Mouse (Mus musculus) midbrain, embryonic 11.5 days (tissue): ENCODE measurements around the gene Tshz3. TPM values are rescaled to one million over a fixed set of nuclear protein-coding genes. Genes with fewer than 3 reads are reported as not detected.

Source experiments
- ATAC-seq: fragments of 200-750 bp; cut with Nextera tagmentation; 2 replicates; pipeline ENCODE4 v1.8.0; 2017; ENCODE audit warnings: moderate TSS enrichment, moderate library complexity; ENCODE audit not compliant: low FRiP score
- DNase-seq: peaks from one replicate; pipeline ENCODE4 v3.0.0; 2015; ENCODE audit warnings: low spot score; ENCODE audit errors: missing footprints
- H3K27ac ChIP-seq: fragments of 300-500 bp; sonication (generic); 2 replicates; pipeline ENCODE4 v1.5.1; 2014; ENCODE audit warnings: low read depth, low read length
- H3K27me3 ChIP-seq: fragments of 300-500 bp; sonication (generic); 2 replicates; pipeline ENCODE4 v1.6.1; 2014; ENCODE audit warnings: mild to moderate bottlenecking, low read length, moderate library complexity, mixed read lengths; ENCODE audit not compliant: control insufficient read depth, insufficient read depth
- H3K36me3 ChIP-seq: fragments of 300-500 bp; sonication (generic); 2 replicates; pipeline ENCODE4 v1.6.1; 2014; ENCODE audit warnings: mild to moderate bottlenecking, low read length, moderate library complexity, mixed read lengths; ENCODE audit not compliant: control insufficient read depth, insufficient read depth
- H3K4me1 ChIP-seq: fragments of 300-500 bp; sonication (generic); 2 replicates; pipeline ENCODE4 v1.6.1; 2014; ENCODE audit warnings: low read length; ENCODE audit not compliant: control insufficient read depth, insufficient read depth
- H3K4me2 ChIP-seq: fragments of 300-500 bp; sonication (generic); 2 replicates; pipeline ENCODE4 v1.6.1; 2014; ENCODE audit warnings: mild to moderate bottlenecking, moderate library complexity
- H3K4me3 ChIP-seq: fragments of 300-500 bp; sonication (generic); 2 replicates; pipeline ENCODE4 v1.5.1; 2014; ENCODE audit warnings: low read depth, low read length
- H3K9ac ChIP-seq: fragments of 300-500 bp; sonication (generic); 2 replicates; pipeline ENCODE4 v1.6.1; 2014; ENCODE audit warnings: low read length
- H3K9me3 ChIP-seq: fragments of 300-500 bp; sonication (generic); 2 replicates; pipeline ENCODE4 v1.6.1; 2016; ENCODE audit warnings: low read length; ENCODE audit not compliant: control insufficient read depth
- WGBS: fragments of 180-500 bp; shearing (Covaris S2); extraction: QIAGEN DNeasy Blood & Tissue Kit; methylation state at CpG from one replicate; pipeline ENCODE4 v1.1.7; 2014; 5-methylcytosine and 5-hydroxymethylcytosine counted together
- polyA plus RNA-seq: library from polyadenylated mRNA; unstranded; fragments of >200 nt; fragmentation: Nextera tagmentation; extraction: Ambion mirVana; gene quantifications from 2 replicates; pipeline ENCODE4 v1.2.1, GENCODE M21; 2014

Tshz3 gene
- polyA plus RNA-seq, 1 experiment from 2014 or later = 4.1 TPM

DNA sequence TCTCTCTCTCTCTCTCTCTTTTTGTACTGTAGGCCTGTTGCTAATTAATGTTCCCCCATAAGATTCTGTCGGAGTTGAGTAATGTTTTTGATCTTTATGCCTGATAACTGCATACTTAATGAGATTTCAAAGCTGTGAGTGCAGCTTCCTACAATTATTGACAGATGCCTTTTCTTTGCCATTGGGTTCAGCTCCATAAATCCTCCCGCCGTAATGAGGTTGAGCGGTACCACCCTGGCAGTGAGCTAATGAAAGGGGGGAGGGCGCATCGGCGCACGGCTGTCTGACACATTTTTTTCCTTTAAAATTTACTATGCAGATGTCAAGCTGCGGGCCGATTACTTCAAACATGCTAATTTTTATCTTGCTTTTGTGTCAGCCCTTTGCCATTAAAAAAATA is 9.3 kb downstream of the Tshz3 start:
- WGBS = 35% methylated on average over 10 of the region's 10 CpGs

DNA sequence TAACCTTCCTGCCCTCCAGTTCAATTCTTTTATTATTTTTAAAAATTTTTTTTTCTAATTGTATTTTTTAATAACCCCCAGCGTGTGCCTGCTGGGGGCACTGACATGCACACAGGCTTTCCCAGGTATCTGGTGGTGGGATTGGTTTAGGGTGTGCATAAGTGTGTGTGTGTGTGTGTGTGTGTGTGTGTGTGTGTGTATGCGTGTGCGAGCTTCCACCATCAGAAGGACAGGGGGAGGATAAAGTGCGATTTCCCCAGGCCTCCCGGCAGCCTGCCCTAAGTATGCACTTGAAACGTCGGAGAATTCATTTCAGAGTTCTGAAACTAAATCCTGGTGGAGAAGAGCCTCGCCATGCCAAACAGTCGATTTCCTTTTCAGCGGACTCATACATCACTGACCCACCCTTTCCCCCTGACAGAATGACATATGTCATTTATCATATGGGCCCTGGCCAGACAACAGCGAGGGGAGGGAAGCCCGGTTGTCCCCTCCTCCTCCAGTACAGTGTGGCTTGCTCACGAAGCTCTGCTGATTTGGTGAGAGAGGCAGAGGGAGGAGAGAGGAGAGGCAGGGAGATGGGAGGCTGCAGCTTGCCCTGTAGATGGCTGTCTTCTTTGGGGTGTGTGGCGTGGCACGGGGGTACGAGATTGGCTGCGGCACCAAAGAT is 9.9 kb downstream of the Tshz3 start:
- DNase-seq (no peak), ATAC-seq (peak; percentile 41; the same call in 1 of the 2 replicates)
- Histone ChIP-seq H3K36me3 (no peaks in the 10 kb centered on the region), H3K9me3 (no peaks in the 10 kb centered on the region), H3K4me1 (peaks cover 22% of the 10 kb centered on the region), H3K4me3 (no peak overlapping the region), H3K27ac (no peak overlapping the region), H3K4me2 (no peak overlapping the region), H3K27me3 (no peaks in the 10 kb centered on the region), H3K9ac (no peak overlapping the region; the same call in 1 of the 2 replicates)
- 76% methylated on average over 17 of the region's 17 CpGs for WGBS

More for the DNA sequence above, 9.3 kb downstream of the Tshz3 start:
- H3K27ac ChIP-seq = no peak overlapping the region
- H3K4me3 ChIP-seq = no peak overlapping the region
- DNase-seq (no peak), ATAC-seq (peak; percentile 54; the same call in 1 of the 2 replicates)
- no peaks in the 10 kb centered on the region for H3K27me3 ChIP-seq
- no peaks in the 10 kb centered on the region for H3K9me3 ChIP-seq
- H3K9ac ChIP-seq = no peak overlapping the region
- peaks cover 22% of the 10 kb centered on the region for H3K4me1 ChIP-seq
- no peak overlapping the region for H3K4me2 ChIP-seq
- H3K36me3 ChIP-seq = no peaks in the 10 kb centered on the region

DNA sequence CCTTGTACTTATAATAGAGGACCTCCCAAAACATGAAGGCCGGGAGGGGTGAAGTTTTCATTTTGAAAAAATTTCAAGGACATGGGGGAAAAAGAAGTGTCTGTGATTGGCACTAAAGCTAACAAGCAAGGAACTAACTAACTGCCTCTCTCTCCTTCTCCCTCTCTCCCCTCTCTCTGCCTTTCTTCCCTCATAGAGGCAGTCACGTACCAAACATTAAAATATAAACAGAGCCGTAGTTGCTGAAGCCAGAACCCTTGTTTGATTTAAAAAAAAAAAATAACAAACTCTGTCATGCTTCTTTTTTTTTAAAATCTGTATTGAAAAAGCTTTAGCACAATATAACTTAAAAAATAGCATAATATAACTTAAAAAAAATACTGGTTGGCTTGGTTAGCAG is 10.9 kb downstream of the Tshz3 start:
- no peak for ATAC-seq
- Histone ChIP-seq H3K4me2 (no peak overlapping the region), H3K9me3 (no peaks in the 10 kb centered on the region), H3K27me3 (no peaks in the 10 kb centered on the region), H3K9ac (no peak overlapping the region), H3K36me3 (no peaks in the 10 kb centered on the region), H3K4me3 (no peak overlapping the region), H3K4me1 (peaks cover 22% of the 10 kb centered on the region), H3K27ac (no peak overlapping the region)
- DNase-seq = no peak
- WGBS = 71% methylated on average over 3 of the region's 3 CpGs

DNA sequence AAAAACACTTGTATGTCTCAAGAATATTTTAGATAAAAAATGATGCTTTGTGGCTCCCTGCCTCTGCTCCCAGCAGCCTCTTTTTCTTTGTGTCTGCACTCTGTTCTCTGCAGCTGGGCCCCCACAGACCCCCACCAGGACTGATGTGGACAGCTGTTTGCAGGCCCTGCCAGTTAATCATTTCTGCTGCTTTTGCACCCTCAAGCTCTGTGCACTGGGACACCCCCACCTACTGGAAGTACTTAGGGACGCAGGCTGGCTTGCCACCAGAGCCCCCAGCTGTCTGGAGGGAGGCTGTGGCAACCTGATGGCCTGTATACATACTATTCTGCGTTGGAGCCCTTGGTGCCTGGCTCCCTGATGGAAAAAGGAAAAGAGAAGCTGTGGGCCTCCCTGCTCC is 11.3 kb downstream of the Tshz3 start:
- no peak overlapping the region for H3K9ac ChIP-seq

DNA sequence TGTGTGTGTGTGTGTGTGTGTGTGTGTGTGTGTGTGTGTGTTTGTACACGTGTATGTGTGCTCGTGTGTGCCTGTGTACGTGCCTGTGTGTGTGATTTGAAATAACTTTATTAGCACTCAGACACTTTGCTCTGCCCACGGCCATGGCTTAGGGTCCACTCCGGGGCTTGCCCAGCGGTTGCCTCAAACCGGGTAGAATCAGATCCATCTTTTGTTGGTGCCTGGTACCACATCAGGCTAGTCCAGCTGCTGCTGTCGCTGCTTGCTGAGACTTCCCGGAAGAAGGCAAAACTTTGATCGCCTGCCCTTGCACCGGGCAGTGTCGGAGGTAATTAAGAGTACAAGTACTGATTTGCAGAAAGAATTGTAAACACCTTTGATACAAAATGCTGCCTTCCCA is 12.1 kb downstream of the Tshz3 start:
- Histone ChIP-seq H3K4me3 (no peak overlapping the region), H3K4me1 (peaks cover 22% of the 10 kb centered on the region), H3K9me3 (no peaks in the 10 kb centered on the region), H3K27ac (no peak overlapping the region), H3K4me2 (no peak overlapping the region), H3K36me3 (no peaks in the 10 kb centered on the region), H3K27me3 (no peaks in the 10 kb centered on the region), H3K9ac (no peak overlapping the region)
- WGBS = 65% methylated on average over 12 of the region's 12 CpGs
- DNase-seq (no peak), ATAC-seq (no peak)

More for the DNA sequence above, 11.3 kb downstream of the Tshz3 start:
- Histone ChIP-seq H3K36me3 (no peaks in the 10 kb centered on the region), H3K9me3 (no peaks in the 10 kb centered on the region), H3K27me3 (no peaks in the 10 kb centered on the region), H3K4me1 (peaks cover 22% of the 10 kb centered on the region), H3K27ac (no peak overlapping the region), H3K4me2 (no peak overlapping the region), H3K4me3 (no peak overlapping the region)
- DNase-seq = peak; percentile 88
- 21% methylated on average over 2 of the region's 2 CpGs for WGBS
- ATAC-seq = peak; percentile 58; the same call in 1 of the 2 replicates

DNA sequence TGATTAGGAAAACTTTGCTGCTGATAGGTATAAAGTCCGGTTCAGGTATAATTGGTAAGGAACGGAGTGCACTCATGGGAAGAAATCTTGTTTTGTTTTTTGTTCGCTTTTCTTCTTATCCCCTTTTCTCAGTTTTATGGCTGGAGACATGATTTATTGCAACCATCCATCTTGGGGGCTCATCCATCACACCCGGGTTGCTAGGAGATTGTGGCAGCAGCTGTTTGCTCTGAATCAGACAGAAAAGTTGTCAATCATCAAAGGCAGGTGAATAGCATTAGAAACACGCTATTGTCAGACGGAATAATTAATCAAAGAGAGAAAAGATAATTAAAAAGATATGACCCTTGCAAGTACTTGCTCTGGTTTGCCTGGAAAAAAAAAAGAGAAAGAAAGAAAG is 12.5 kb downstream of the Tshz3 start:
- Histone ChIP-seq H3K27ac (no peak overlapping the region), H3K4me2 (no peak overlapping the region), H3K4me3 (no peak overlapping the region), H3K9me3 (no peaks in the 10 kb centered on the region), H3K27me3 (no peaks in the 10 kb centered on the region), H3K9ac (no peak overlapping the region), H3K4me1 (peaks cover 22% of the 10 kb centered on the region), H3K36me3 (no peaks in the 10 kb centered on the region)
- DNase-seq (no peak), ATAC-seq (no peak)
- 62% methylated on average over 6 of the region's 6 CpGs for WGBS

DNA sequence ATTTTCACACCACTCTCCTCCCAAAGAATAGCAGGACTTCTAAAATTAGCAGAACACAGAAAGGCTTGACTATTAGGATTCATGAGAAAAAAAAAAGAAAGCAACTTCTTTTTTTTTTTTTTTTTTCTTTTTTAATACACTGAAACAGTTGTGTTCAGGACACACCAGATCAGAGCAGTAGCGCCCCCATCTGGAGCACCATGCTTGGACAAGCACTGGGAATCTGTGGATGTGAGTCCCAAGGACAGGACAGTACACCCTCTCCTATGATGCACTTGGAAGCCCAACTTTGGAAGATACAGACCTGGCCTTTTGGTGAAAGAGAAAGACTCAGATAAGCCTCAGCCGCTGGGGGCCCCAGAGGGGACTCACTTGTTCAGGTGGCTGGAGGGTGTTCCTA is 13.8 kb downstream of the Tshz3 start:
- WGBS = 79% methylated on average over 2 of the region's 2 CpGs
- DNase-seq = no peak
- no peaks in the 10 kb centered on the region for H3K9me3 ChIP-seq
- H3K36me3 ChIP-seq = no peaks in the 10 kb centered on the region
- H3K4me3 ChIP-seq = no peak overlapping the region
- H3K27me3 ChIP-seq = no peaks in the 10 kb centered on the region
- H3K4me2 ChIP-seq = no peak overlapping the region
- ATAC-seq = no peak
- no peak overlapping the region for H3K27ac ChIP-seq
- H3K9ac ChIP-seq = no peak overlapping the region
- peaks cover 19% of the 10 kb centered on the region for H3K4me1 ChIP-seq

DNA sequence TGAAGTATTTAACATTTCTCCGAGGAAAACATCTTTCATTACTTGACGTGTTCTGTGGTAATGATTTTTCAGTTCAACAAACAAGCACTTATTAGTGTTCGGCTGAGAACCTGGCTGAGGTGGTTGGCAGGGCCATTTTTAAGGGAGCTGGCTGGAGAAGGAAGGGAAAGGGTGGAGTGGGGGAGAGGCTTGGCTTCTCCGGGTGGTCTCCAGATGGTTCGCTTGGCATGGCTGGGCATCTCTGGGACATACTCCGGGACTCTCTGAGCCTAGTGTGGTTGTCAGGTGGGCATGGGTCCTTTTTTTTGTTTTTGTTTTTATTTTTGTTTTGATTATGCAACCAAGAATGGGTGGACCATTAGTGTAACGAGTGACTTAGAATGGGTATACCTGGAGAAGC is 16.4 kb downstream of the Tshz3 start:
- Histone ChIP-seq H3K36me3 (no peaks in the 10 kb centered on the region), H3K27me3 (no peaks in the 10 kb centered on the region), H3K9me3 (no peaks in the 10 kb centered on the region), H3K9ac (no peak overlapping the region), H3K4me2 (no peak overlapping the region), H3K27ac (no peak overlapping the region), H3K4me3 (no peak overlapping the region), H3K4me1 (peaks cover 9% of the 10 kb centered on the region)
- 91% methylated on average over 7 of the region's 7 CpGs for WGBS
- no peak for DNase-seq
- ATAC-seq = no peak

DNA sequence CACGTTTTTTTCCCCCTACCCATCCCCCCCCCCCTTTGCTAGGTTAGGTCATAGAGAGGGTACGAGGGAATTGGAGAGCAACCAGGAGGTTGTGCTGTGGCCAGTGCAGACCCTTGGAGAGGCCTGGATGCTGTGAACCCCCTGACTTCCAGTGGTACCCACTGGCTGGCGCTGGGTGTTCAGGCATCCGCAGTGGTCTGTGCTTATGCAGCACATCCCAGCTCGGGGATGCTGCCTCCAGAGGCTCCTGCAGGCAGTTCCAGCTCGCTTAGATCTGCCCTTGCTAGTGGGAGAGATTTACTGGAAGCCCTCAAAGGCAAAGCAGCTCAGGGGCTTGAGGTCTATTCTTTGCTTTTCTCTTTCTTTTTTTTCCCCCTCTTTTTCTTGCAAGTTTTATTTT is 19.3 kb downstream of the Tshz3 start:
- no peaks in the 10 kb centered on the region for H3K36me3 ChIP-seq
- no peaks in the 10 kb centered on the region for H3K9me3 ChIP-seq
- WGBS = 36% methylated on average over 6 of the region's 6 CpGs
- no peak overlapping the region for H3K27ac ChIP-seq
- no peaks in the 10 kb centered on the region for H3K27me3 ChIP-seq
- no peak overlapping the region for H3K4me2 ChIP-seq
- ATAC-seq = peak; percentile 35; the same call in 1 of the 2 replicates
- no peak for DNase-seq
- H3K4me1 ChIP-seq = no peaks in the 10 kb centered on the region; the same call in 1 of the 2 replicates
- H3K4me3 ChIP-seq = no peak overlapping the region
- H3K9ac ChIP-seq = no peak overlapping the region
